Mouse (Mus musculus) myocyte (in vitro differentiated cells): ENCODE measurements around the gene Col4a3bp.

Source experiments
- POLR2A ChIP-seq: IDR thresholded peaks from one replicate; pipeline ENCODE4 v1.6.1; 2011; ENCODE audit warnings: low read depth, mild to moderate bottlenecking, control low read depth, moderate library complexity; ENCODE audit not compliant: insufficient read length
- REST ChIP-seq: IDR thresholded peaks from one replicate; pipeline ENCODE4 v1.6.1; 2011; ENCODE audit warnings: mild to moderate bottlenecking, control low read depth, moderate library complexity; ENCODE audit not compliant: insufficient read depth, insufficient read length
- TCF12 ChIP-seq: IDR thresholded peaks from one replicate; pipeline ENCODE4 v1.6.1; 2011; ENCODE audit warnings: mild to moderate bottlenecking, control low read depth; ENCODE audit not compliant: poor library complexity, insufficient read depth, severe bottlenecking
- TCF3 ChIP-seq: IDR thresholded peaks from one replicate; pipeline ENCODE4 v1.6.1; 2011; ENCODE audit warnings: low read depth, control low read depth; ENCODE audit not compliant: insufficient read length

DNA sequence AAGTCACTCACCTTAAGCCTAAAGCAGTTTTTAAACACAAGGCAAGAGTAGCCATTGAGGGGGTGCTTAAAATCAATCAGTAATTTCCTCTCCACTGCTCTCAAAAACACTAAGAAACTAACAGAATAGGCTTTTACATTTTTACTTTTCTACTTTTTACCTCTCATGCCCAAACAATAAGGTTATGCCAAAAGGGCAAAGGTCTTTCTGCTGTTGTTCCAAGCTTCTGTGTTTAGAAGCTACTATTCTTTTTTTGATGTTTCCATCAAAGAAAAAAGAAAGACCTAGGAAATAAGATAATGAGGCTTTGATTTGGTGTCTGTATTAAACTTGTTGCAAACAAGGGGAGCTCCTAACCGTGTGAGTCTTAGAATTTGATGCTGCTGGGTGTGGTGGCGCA is 42.5 kb upstream of the Col4a3bp start:
- TF ChIP-seq TCF3 (no peak), POLR2A (no peak), REST (no peak), TCF12 (no peak)
